Mouse (Mus musculus) E14TG2a.4 (cell line): ENCODE measurements around the gene Mr1.

ENCODE experiments used
- CTCF ChIP-seq: conservative IDR thresholded peaks from 2 replicates; pipeline ENCODE4 v1.5.1; 2014; ENCODE audit warnings: low read length
- NANOG ChIP-seq: IDR thresholded peaks from 2 replicates; pipeline ENCODE4 v1.6.1; 2014; ENCODE audit warnings: borderline replicate concordance, low read length, mixed read lengths

GRCm38 (mm10) chr1:155084839-155085238, 61.8 kb downstream of the Mr1 start:
- TF ChIP-seq CTCF (no peak), NANOG (no peak)
